Comparison of ENCODE assay signal across 15 mouse cellular contexts in the genomic region with DNA sequence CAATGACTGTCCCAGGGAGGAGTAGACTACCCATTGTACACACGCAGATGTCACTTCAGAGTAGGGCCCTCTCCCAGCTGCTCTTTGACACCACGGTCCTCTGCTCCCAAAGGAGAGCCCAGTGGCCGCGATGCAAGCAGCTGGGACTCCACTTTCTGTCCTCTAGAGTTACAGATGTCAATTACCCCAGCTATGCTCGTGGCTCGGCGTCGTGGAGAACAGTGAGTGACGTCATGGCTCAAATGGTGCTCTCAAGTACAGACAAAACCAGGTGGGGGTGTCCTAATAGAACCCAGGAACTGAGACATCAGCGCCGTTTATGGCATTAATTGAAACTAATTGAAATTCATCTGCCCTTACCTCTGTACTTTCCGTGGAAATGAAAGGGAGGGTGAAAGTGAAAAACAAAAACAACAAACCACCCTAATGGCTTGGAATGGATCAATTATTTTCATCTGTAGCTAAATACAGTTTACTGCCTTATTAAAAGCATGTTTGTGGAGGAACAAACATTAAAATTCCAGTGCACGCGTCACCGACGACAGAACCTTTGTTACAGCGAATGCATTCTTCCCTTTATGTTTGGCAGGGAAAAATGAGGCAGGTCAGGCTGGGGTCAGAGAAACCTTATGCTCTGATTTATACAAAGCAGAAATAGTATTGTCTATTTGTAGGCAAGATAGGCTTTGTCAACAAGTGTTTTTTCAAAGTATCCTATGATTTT.
DNase-seq lines count a peak whose midpoint lies in the region; ATAC-seq and TF ChIP-seq lines count a peak whose summit lies in the region.
"Had no signal": no experiment of that assay in that cellular context is flagged by ENCODE, and none has a peak within 500 bp of the region (broad histone marks: within the 10 kb centered on the region; RNA-seq: fewer than 3 reads in every experiment).

No protein-coding gene starts in this region.

- H3K27ac ChIP-seq in kidney, postnatal 0 days, result no peak overlapping the region
- H3K27ac ChIP-seq in forebrain, postnatal 0 days (ENCODE audit: low read depth, low read length), result no peak overlapping the region
- H3K27ac ChIP-seq: heart, embryonic 10.5 days; limb, embryonic 12.5 days had no signal

- no peak overlapping the region for H3K4me3 ChIP-seq in kidney, postnatal 0 days (replicated peaks; ENCODE audit: low read depth, low read length)
- H3K4me3 ChIP-seq in forebrain, postnatal 0 days (ENCODE audit: low read depth, low read length), result no peak overlapping the region
- H3K4me3 ChIP-seq: heart, embryonic 10.5 days; limb, embryonic 12.5 days; megakaryocyte, embryonic 14.5 days had no signal

- H3K27me3 ChIP-seq in kidney, postnatal 0 days (ENCODE audit: insufficient read depth, low read length), result no peaks in the 10 kb centered on the region
- no peaks in the 10 kb centered on the region for H3K27me3 ChIP-seq in forebrain, postnatal 0 days (ENCODE audit: insufficient read depth, low read length)
- H3K27me3 ChIP-seq: megakaryocyte, embryonic 14.5 days had no signal

- no peak overlapping the region for H3K9ac ChIP-seq in kidney, postnatal 0 days (ENCODE audit: low read depth, low read length)
- no peak overlapping the region for H3K9ac ChIP-seq in forebrain, postnatal 0 days
- H3K9ac ChIP-seq: limb, embryonic 12.5 days had no signal

- H3K9me3 ChIP-seq in kidney, postnatal 0 days (replicated peaks; ENCODE audit: low read length), result no peaks in the 10 kb centered on the region
- no peaks in the 10 kb centered on the region for H3K9me3 ChIP-seq in forebrain, postnatal 0 days (ENCODE audit: low read length)
- H3K9me3 ChIP-seq: heart, embryonic 10.5 days; limb, embryonic 12.5 days; megakaryocyte, embryonic 14.5 days had no signal

- no peak overlapping the region for H3K4me2 ChIP-seq in kidney, postnatal 0 days (ENCODE audit: low read length)
- no peak overlapping the region for H3K4me2 ChIP-seq in forebrain, postnatal 0 days (ENCODE audit: low read depth)
- H3K4me2 ChIP-seq: limb, embryonic 12.5 days had no signal

- H3K36me3 ChIP-seq in kidney, postnatal 0 days (ENCODE audit: insufficient read depth, low read length), result no peaks in the 10 kb centered on the region
- no peaks in the 10 kb centered on the region for H3K36me3 ChIP-seq in forebrain, postnatal 0 days (ENCODE audit: insufficient read depth)
- H3K36me3 ChIP-seq: heart, embryonic 10.5 days; limb, embryonic 12.5 days had no signal

- no peak for TF ChIP-seq CTCF in kidney, postnatal 0 days (IDR thresholded peaks at IDR 0.05; ENCODE audit: low read depth)
- no peak for TF ChIP-seq CTCF in forebrain, postnatal 0 days (IDR thresholded peaks at IDR 0.05; ENCODE audit: low read depth)

- WGBS in kidney, postnatal 0 days, result 40% methylated on average over 17 of the region's 17 CpGs
- 21% methylated on average over 17 of the region's 17 CpGs for WGBS in forebrain, postnatal 0 days

- 0 out of 2 replicates have a peak, but pooled peaks cover 5% of the 10 kb centered on the region for H3K4me1 ChIP-seq in kidney, postnatal 0 days (replicated peaks; ENCODE audit: insufficient read depth, low read length)
- no peaks in the 10 kb centered on the region for H3K4me1 ChIP-seq in forebrain, postnatal 0 days (ENCODE audit: insufficient read depth)
- H3K4me1 ChIP-seq: heart, embryonic 10.5 days had no signal

- ATAC-seq in kidney, postnatal 0 days (replicated peaks; ENCODE audit: low FRiP score, low read depth), result no peak
- peak; percentile 40; the same call in 1 of the 2 replicates for ATAC-seq in forebrain, postnatal 0 days

- DNase-seq in kidney, postnatal 0 days (ENCODE audit: low spot score), result peak; percentile 31
- no peak for DNase-seq in kidney, adult 18-20 months
- DNase-seq in embryo, embryonic 11 days, result peak; percentile 63
- DNase-seq in forebrain, postnatal 0 days, result no peak
- peak; percentile 71 for DNase-seq in retina, embryonic 14.5 days (ENCODE audit: low spot score)
- DNase-seq in urinary bladder, postnatal 36 days (ENCODE audit: low spot score in 2 of 2), result no peak
- no peak for DNase-seq in left cerebral cortex, adult 8-10 months (ENCODE audit: low spot score in 2 of 2)
- DNase-seq: cerebellum, adult 9-11 months; kidney, adult 8-10 months; lung, adult 2 months; right cerebral cortex, postnatal 4 days; thymus, postnatal 25 days had no signal

Comparison
In these comparisons a context has a peak if more than half of its experiments do, and no peak if none do; other contexts are left out.
1. DNase-seq: peak in kidney, postnatal 0 days (single experiment), embryo, embryonic 11 days (single experiment) and retina, embryonic 14.5 days (single experiment); none in kidney, adult 18-20 months (single experiment), forebrain, postnatal 0 days (single experiment), urinary bladder, postnatal 36 days (0 of 2) and left cerebral cortex, adult 8-10 months (0 of 2).